Mouse (Mus musculus) forebrain, embryonic 13.5 days (tissue): ENCODE measurements around the gene Dok3. TPM values are rescaled to one million over a fixed set of nuclear protein-coding genes. Genes with fewer than 3 reads are reported as not detected.

Experiments
- ATAC-seq: fragments of 200-750 bp; cut with Nextera tagmentation; 2 replicates; pipeline ENCODE4 v1.8.0; 2017
- H3K27ac ChIP-seq: fragments of 300-500 bp; sonication (generic); 2 replicates; pipeline ENCODE4 v1.5.1; 2015; ENCODE audit warnings: inconsistent platforms, mild to moderate bottlenecking, moderate library complexity
- H3K27me3 ChIP-seq: fragments of 300-500 bp; sonication (generic); 2 replicates; pipeline ENCODE4 v1.6.1; 2015; ENCODE audit warnings: mild to moderate bottlenecking, inconsistent platforms
- H3K36me3 ChIP-seq: fragments of 300-500 bp; sonication (generic); 2 replicates; pipeline ENCODE4 v1.6.1; 2015; ENCODE audit warnings: mild to moderate bottlenecking, inconsistent platforms; ENCODE audit not compliant: poor library complexity, severe bottlenecking
- H3K4me1 ChIP-seq: fragments of 300-500 bp; sonication (generic); 2 replicates; pipeline ENCODE4 v1.6.1; 2015; ENCODE audit warnings: inconsistent platforms
- H3K4me2 ChIP-seq: fragments of 300-500 bp; sonication (generic); 2 replicates; pipeline ENCODE4 v1.6.1; 2015; ENCODE audit warnings: inconsistent platforms, mild to moderate bottlenecking, moderate library complexity
- H3K4me3 ChIP-seq: fragments of 300-500 bp; sonication (generic); 2 replicates; pipeline ENCODE4 v1.5.1; 2015; ENCODE audit warnings: mild to moderate bottlenecking, inconsistent platforms
- H3K9ac ChIP-seq: fragments of 300-500 bp; sonication (generic); 2 replicates; pipeline ENCODE4 v1.6.1; 2015; ENCODE audit warnings: mild to moderate bottlenecking, inconsistent platforms
- H3K9me3 ChIP-seq: fragments of 300-500 bp; sonication (generic); replicated peaks from 2 replicates; pipeline ENCODE4 v1.6.1; 2016; ENCODE audit warnings: inconsistent platforms
- WGBS: fragments of 180-500 bp; shearing (Covaris S2); methylation state at CpG from one replicate; pipeline ENCODE4 v1.1.7; 2015; 5-methylcytosine and 5-hydroxymethylcytosine counted together
- polyA plus RNA-seq: library from polyadenylated mRNA; unstranded; fragments of >200 nt; fragmentation: Nextera tagmentation; extraction: Ambion mirVana; gene quantifications from 2 replicates; pipeline ENCODE4 v1.2.1, GENCODE M21; 2015

Gene Dok3
- polyA plus RNA-seq, 1 experiment from 2014 or later: 2.1 TPM

- no peak overlapping the region for H3K4me2 ChIP-seq
- H3K27me3 ChIP-seq: no peaks in the 10 kb centered on the region
- H3K9ac ChIP-seq: no peak overlapping the region
- peaks cover 39% of the 10 kb centered on the region for H3K4me1 ChIP-seq
- peaks cover 46% of the 10 kb centered on the region for H3K36me3 ChIP-seq
- no peak overlapping the region for H3K27ac ChIP-seq
- no peak for ATAC-seq
- no peaks in the 10 kb centered on the region for H3K9me3 ChIP-seq
- no peak overlapping the region for H3K4me3 ChIP-seq
- WGBS: 95% methylated on average over 2 of the region's 2 CpGs
These were observed 38.9 kb upstream of the Dok3 start for GRCm38 (mm10) chr13:55567949-55568348.

DNA sequence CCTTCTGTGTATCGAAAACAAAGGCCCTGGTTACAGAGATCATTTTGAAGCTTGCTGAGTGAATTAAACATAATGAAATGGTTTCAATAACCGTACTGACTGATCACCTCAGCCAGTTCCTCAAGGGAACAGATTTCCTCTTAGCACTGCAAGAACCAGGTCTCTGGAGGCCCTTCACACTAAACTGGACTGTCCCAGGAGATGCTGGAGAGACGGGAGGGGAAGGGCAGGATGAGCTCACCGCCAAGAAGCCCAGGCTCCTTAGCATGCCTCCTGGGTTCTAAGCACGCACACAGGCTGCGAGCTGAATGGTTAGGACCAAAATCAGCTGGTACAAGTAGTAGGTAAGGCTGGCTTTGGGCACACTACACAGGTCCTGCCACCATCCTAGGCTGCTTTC, 37.9 kb upstream of the Dok3 start:
- no peak overlapping the region; the same call in 1 of the 2 replicates for H3K9ac ChIP-seq
- no peak for ATAC-seq

GRCm38 (mm10) chr13:55563266-55563879, 34.3 kb upstream of the Dok3 start:
- 96% methylated on average over 7 of the region's 7 CpGs for WGBS
- no peak overlapping the region for H3K4me2 ChIP-seq
- H3K9ac ChIP-seq: no peak overlapping the region
- no peak overlapping the region for H3K27ac ChIP-seq
- H3K4me1 ChIP-seq: peaks cover 13% of the 10 kb centered on the region
- no peak for ATAC-seq
- no peak overlapping the region for H3K4me3 ChIP-seq
- H3K9me3 ChIP-seq: no peaks in the 10 kb centered on the region
- H3K27me3 ChIP-seq: no peaks in the 10 kb centered on the region
- H3K36me3 ChIP-seq: peaks cover 48% of the 10 kb centered on the region

More for the DNA sequence above, 37.9 kb upstream of the Dok3 start:
- Histone ChIP-seq H3K4me2 (no peak overlapping the region), H3K27ac (no peak overlapping the region), H3K4me3 (0 out of 2 replicates have a peak overlapping the region, but pooled peaks have one; percentile 3), H3K4me1 (peaks cover 35% of the 10 kb centered on the region), H3K9me3 (no peaks in the 10 kb centered on the region), H3K36me3 (peaks cover 47% of the 10 kb centered on the region), H3K27me3 (no peaks in the 10 kb centered on the region)
- 85% methylated on average over 6 of the region's 6 CpGs for WGBS

DNA sequence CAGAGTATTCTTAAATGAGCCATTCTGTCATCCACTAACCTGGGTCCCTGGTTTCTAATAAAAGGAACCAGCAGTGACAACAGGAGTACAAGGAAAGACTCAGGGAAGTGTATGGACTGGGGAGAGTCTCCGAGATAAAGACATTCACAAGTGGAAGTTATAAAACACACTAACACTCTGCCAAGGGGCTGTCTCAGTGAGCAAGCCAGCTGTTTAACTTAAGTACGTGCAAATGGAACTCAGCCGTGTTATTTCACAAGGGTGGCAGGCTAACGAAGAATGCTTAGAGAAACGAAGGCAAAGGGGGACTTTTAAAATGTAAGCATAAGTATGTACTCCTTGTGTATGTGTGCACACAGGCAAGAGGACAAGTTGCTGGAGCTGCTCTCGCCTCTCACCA, 28.4 kb upstream of the Dok3 start:
- H3K4me1 ChIP-seq: no peaks in the 10 kb centered on the region
- H3K27ac ChIP-seq: no peak overlapping the region
- H3K4me2 ChIP-seq: no peak overlapping the region
- H3K9me3 ChIP-seq: no peaks in the 10 kb centered on the region
- no peak overlapping the region for H3K4me3 ChIP-seq
- H3K36me3 ChIP-seq: peaks cover 50% of the 10 kb centered on the region
- H3K27me3 ChIP-seq: no peaks in the 10 kb centered on the region
- ATAC-seq: no peak
- 82% methylated on average over 6 of the region's 6 CpGs for WGBS
- no peak overlapping the region for H3K9ac ChIP-seq

DNA sequence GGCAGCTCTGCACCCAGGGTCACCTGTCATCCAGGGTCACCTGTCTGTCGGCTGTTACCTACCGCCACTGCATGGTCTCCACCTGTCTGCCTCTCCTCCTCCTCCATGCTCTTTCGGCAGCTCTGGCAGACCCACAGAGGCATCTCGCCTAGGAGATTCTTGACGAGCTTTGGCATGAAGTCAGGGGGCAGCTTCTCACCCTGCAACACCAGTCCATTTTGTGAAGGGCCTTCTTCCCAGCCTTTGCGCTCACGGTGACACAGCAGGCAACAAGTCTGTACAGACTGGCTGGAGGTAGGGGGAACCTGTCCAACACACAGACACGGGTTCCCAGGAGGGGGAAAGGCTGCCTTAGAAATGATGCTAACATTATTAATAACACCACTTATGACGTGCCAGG, 26.8 kb upstream of the Dok3 start:
- no peak overlapping the region for H3K4me3 ChIP-seq
- no peaks in the 10 kb centered on the region for H3K4me1 ChIP-seq
- H3K36me3 ChIP-seq: peaks cover 63% of the 10 kb centered on the region
- H3K27ac ChIP-seq: no peak overlapping the region
- ATAC-seq: no peak
- no peaks in the 10 kb centered on the region for H3K9me3 ChIP-seq
- no peak overlapping the region for H3K9ac ChIP-seq
- H3K27me3 ChIP-seq: no peaks in the 10 kb centered on the region
- WGBS: 92% methylated on average over 9 of the region's 9 CpGs
- H3K4me2 ChIP-seq: no peak overlapping the region

GRCm38 (mm10) chr13:55549061-55549460, 20.0 kb upstream of the Dok3 start:
- ATAC-seq: no peak
- Histone ChIP-seq H3K27me3 (no peaks in the 10 kb centered on the region), H3K9me3 (no peaks in the 10 kb centered on the region), H3K27ac (no peak overlapping the region), H3K9ac (no peak overlapping the region), H3K4me1 (no peaks in the 10 kb centered on the region), H3K4me2 (no peak overlapping the region), H3K36me3 (peaks cover 98% of the 10 kb centered on the region), H3K4me3 (no peak overlapping the region)
- WGBS: 90% methylated on average over 15 of the region's 15 CpGs

- H3K36me3 ChIP-seq: peaks cover 98% of the 10 kb centered on the region
- H3K4me2 ChIP-seq: no peak overlapping the region
- no peaks in the 10 kb centered on the region for H3K27me3 ChIP-seq
- ATAC-seq: no peak
- WGBS: 94% methylated on average over 5 of the region's 5 CpGs
- no peak overlapping the region for H3K27ac ChIP-seq
- no peaks in the 10 kb centered on the region for H3K9me3 ChIP-seq
- H3K4me3 ChIP-seq: no peak overlapping the region
- H3K4me1 ChIP-seq: no peaks in the 10 kb centered on the region
- H3K9ac ChIP-seq: no peak overlapping the region
These were observed 19.3 kb upstream of the Dok3 start for GRCm38 (mm10) chr13:55548426-55548825.

DNA sequence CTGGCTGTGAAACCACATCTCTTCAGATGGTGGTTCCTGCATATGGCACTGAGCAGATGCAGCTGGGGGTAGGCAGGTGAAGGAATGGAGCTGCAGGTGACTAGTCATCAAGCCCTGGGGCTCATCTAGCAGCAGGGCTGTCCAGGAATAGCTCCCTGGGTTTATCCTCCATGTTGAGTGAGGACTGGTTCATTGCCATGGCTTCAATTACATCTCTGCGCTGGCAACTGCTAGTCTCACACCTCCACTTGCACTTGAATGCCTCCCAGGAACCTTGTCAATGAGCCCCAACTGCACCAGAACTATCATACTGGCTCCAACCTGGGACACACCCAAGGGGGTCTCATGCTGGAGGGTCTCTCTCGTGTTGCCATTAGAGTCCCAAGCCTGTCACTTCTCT, 18.8 kb upstream of the Dok3 start:
- H3K9me3 ChIP-seq: no peaks in the 10 kb centered on the region
- H3K27me3 ChIP-seq: no peaks in the 10 kb centered on the region
- no peaks in the 10 kb centered on the region for H3K4me1 ChIP-seq
- H3K4me3 ChIP-seq: no peak overlapping the region
- 97% methylated on average over 2 of the region's 2 CpGs for WGBS
- no peak for ATAC-seq
- H3K4me2 ChIP-seq: no peak overlapping the region
- H3K27ac ChIP-seq: no peak overlapping the region
- peaks cover 98% of the 10 kb centered on the region for H3K36me3 ChIP-seq
- no peak overlapping the region for H3K9ac ChIP-seq

DNA sequence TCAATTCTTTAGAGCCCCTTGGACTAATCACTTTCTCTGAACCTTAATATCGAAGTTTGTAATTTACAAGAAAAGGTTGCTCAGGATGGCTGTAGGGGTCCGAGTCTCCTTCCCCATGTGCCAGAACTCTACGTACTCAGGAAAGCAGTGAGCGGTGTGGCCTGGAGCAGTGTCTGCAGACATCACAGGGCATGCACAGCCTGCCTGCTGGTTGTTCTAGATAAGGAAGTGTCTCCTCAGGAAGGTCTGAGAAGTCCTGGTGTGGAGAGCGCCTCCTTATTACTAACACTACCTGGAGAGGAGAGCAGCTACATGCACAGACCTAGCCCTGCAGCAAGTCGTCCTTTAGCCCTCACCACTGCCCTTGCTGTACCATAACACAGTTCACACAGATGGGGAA, 15.7 kb upstream of the Dok3 start:
- no peaks in the 10 kb centered on the region for H3K9me3 ChIP-seq
- no peak overlapping the region for H3K27ac ChIP-seq
- no peak overlapping the region for H3K4me3 ChIP-seq
- no peak overlapping the region for H3K4me2 ChIP-seq
- H3K36me3 ChIP-seq: peaks cover 100% of the 10 kb centered on the region
- no peak for ATAC-seq
- 91% methylated on average over 6 of the region's 6 CpGs for WGBS
- H3K4me1 ChIP-seq: no peaks in the 10 kb centered on the region
- no peaks in the 10 kb centered on the region for H3K27me3 ChIP-seq
- no peak overlapping the region for H3K9ac ChIP-seq

DNA sequence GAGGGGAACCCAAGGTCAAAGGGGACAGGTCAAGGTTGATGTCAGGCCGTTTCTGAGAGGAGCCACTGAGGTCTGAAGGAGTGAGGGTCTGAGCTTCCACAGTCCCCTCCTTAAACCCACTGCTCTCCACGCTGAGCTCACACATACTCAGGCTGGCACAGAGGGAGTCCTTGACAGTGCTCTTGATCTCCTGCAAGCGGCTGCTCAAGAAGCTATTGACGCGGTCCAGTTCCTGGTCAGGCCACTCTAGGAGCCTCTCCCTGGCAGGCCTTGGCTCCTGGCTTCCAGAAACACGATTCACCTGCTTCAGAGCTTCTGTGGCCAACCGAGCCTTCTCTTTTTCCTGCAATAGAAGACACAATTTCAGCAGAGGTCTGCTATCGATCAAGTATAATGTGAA, 14.4 kb upstream of the Dok3 start:
- ATAC-seq: no peak
- peaks cover 99% of the 10 kb centered on the region for H3K36me3 ChIP-seq
- no peaks in the 10 kb centered on the region for H3K9me3 ChIP-seq

DNA sequence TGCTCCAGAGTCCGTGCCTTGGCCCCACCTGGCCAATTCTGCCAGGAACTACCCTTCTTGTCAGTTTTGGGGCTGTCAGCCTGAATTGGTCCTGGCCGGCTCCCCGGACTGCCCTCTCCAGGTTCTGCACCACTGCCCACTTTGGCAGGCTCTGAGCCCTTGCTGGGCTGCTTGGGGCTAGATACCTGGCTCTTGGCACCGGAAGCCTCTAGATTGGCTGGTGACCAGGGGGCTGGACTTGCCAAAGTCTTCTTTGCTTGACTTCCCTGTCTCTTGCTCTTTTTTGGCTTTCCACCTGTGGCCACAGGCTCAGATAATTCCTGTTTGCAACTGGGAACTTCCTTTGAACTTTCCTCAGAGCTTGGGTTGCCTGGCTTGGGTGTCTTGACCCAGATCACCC, 13.8 kb upstream of the Dok3 start:
- Histone ChIP-seq H3K4me2 (no peak overlapping the region), H3K4me3 (no peak overlapping the region), H3K36me3 (peaks cover 99% of the 10 kb centered on the region), H3K27me3 (no peaks in the 10 kb centered on the region), H3K9me3 (no peaks in the 10 kb centered on the region), H3K4me1 (no peaks in the 10 kb centered on the region), H3K27ac (no peak overlapping the region), H3K9ac (no peak overlapping the region)
- 94% methylated on average over 4 of the region's 4 CpGs for WGBS
- no peak for ATAC-seq

More for the DNA sequence above, 14.4 kb upstream of the Dok3 start:
- Histone ChIP-seq H3K27me3 (no peaks in the 10 kb centered on the region), H3K4me1 (no peaks in the 10 kb centered on the region), H3K27ac (no peak overlapping the region), H3K4me3 (no peak overlapping the region), H3K9ac (no peak overlapping the region), H3K4me2 (no peak overlapping the region)
- 92% methylated on average over 8 of the region's 8 CpGs for WGBS

- 86% methylated on average over 2 of the region's 2 CpGs for WGBS
- Histone ChIP-seq H3K36me3 (peaks cover 85% of the 10 kb centered on the region), H3K4me2 (no peak overlapping the region), H3K9me3 (no peaks in the 10 kb centered on the region), H3K4me1 (peaks cover 3% of the 10 kb centered on the region), H3K27ac (no peak overlapping the region), H3K9ac (no peak overlapping the region), H3K27me3 (no peaks in the 10 kb centered on the region), H3K4me3 (no peak overlapping the region)
- ATAC-seq: no peak
These were observed 11.8 kb upstream of the Dok3 start for GRCm38 (mm10) chr13:55540933-55541332.
